Mouse (Mus musculus) myocyte (in vitro differentiated cells): ENCODE results near the gene 3110040M04Rik.

Experiments used
- CEBPB ChIP-seq: IDR thresholded peaks from 2 replicates; pipeline ENCODE4 v1.6.1; 2011; ENCODE audit warnings: mild to moderate bottlenecking, moderate library complexity; ENCODE audit not compliant: poor library complexity, insufficient read depth, severe bottlenecking
- MYOD1 ChIP-seq, 3 experiments: IDR thresholded peaks; one replicate each; pipeline ENCODE4 v1.6.1; 2011; ENCODE audit warnings: control low read depth in 2 of 3, low read depth in 2 of 3, mild to moderate bottlenecking in 2 of 3, moderate library complexity in 1 of 3; ENCODE audit not compliant: insufficient read length in 2 of 3, control insufficient read depth in 1 of 3
- POLR2A ChIP-seq: IDR thresholded peaks from one replicate; pipeline ENCODE4 v1.6.1; 2011; ENCODE audit warnings: low read depth, mild to moderate bottlenecking, control low read depth, moderate library complexity; ENCODE audit not compliant: insufficient read length
- SRF ChIP-seq: IDR thresholded peaks from one replicate; pipeline ENCODE4 v1.6.1; 2011; ENCODE audit warnings: low read depth; ENCODE audit not compliant: control insufficient read depth, insufficient read length
- TCF12 ChIP-seq: IDR thresholded peaks from one replicate; pipeline ENCODE4 v1.6.1; 2011; ENCODE audit warnings: mild to moderate bottlenecking, control low read depth; ENCODE audit not compliant: poor library complexity, insufficient read depth, severe bottlenecking
- USF1 ChIP-seq: IDR thresholded peaks from one replicate; pipeline ENCODE4 v1.6.1; 2011; ENCODE audit warnings: low read depth, mild to moderate bottlenecking, control low read depth, moderate library complexity

- TF ChIP-seq POLR2A (no peak), CEBPB (no peak), TCF12 (no peak), SRF (no peak), MYOD1 (IDR thresholded peaks at IDR 0.05; ENCODE audit: control insufficient read depth in 1 of 3, insufficient read length in 2 of 3, low read depth in 2 of 3) (no peak), USF1 (no peak)
Observed at GRCm38 (mm10) chr1:151157963-151158856, 45.7 kb upstream of the 3110040M04Rik start.
